Mouse (Mus musculus) limb, embryonic 14.5 days (tissue): ENCODE data around the gene Olfr960. TPM values are rescaled to one million over a fixed set of nuclear protein-coding genes. Genes with fewer than 3 reads are reported as not detected.

ENCODE experiments used
- ATAC-seq: fragments of 200-750 bp; cut with Nextera tagmentation; 2 replicates; pipeline ENCODE4 v1.8.0; 2017; ENCODE audit warnings: low read depth, moderate number of reproducible peaks, moderate TSS enrichment; ENCODE audit not compliant: low FRiP score
- DNase-seq: peaks from one replicate; pipeline ENCODE4 v3.0.0-alpha.2; 2015; ENCODE audit warnings: low spot score
- H3K27ac ChIP-seq: fragments of 300-500 bp; sonication (generic); replicated peaks from 2 replicates; pipeline ENCODE4 v1.5.1; 2014; ENCODE audit warnings: low read depth, mild to moderate bottlenecking, low read length, moderate library complexity, mixed read lengths
- H3K27me3 ChIP-seq: fragments of 300-500 bp; sonication (generic); 2 replicates; pipeline ENCODE4 v1.6.1; 2014; ENCODE audit warnings: low read length, mixed read lengths; ENCODE audit not compliant: control insufficient read depth, insufficient read depth
- H3K36me3 ChIP-seq: fragments of 300-500 bp; sonication (generic); 2 replicates; pipeline ENCODE4 v1.6.1; 2014; ENCODE audit warnings: mild to moderate bottlenecking, low read length, moderate library complexity, mixed read lengths; ENCODE audit not compliant: control insufficient read depth, insufficient read depth
- H3K4me1 ChIP-seq: fragments of 300-500 bp; sonication (generic); 2 replicates; pipeline ENCODE4 v1.6.1; 2014; ENCODE audit warnings: antibody characterized with exemption, low read length, mixed read lengths; ENCODE audit not compliant: control insufficient read depth, insufficient read depth
- H3K4me2 ChIP-seq: fragments of 300-500 bp; sonication (generic); replicated peaks from 2 replicates; pipeline ENCODE4 v1.6.1; 2014; ENCODE audit warnings: low read depth, mild to moderate bottlenecking, low read length, moderate library complexity; ENCODE audit not compliant: severe bottlenecking
- H3K4me3 ChIP-seq: fragments of 300-500 bp; sonication (generic); replicated peaks from 2 replicates; pipeline ENCODE4 v1.5.1; 2014; ENCODE audit warnings: low read length
- H3K9ac ChIP-seq: fragments of 300-500 bp; sonication (generic); 2 replicates; pipeline ENCODE4 v1.6.1; 2014; ENCODE audit warnings: mild to moderate bottlenecking, low read depth, low read length, moderate library complexity; ENCODE audit not compliant: severe bottlenecking
- H3K9me3 ChIP-seq: fragments of 300-500 bp; sonication (generic); 2 replicates; pipeline ENCODE4 v1.6.1; 2016; ENCODE audit warnings: low read length; ENCODE audit not compliant: control insufficient read depth
- POLR2A ChIP-seq: fragments of 200-500 bp; IDR thresholded peaks from 2 replicates; pipeline ENCODE4 v1.8.0; 2012; ENCODE audit warnings: inconsistent platforms, mild to moderate bottlenecking, moderate library complexity, borderline replicate concordance; ENCODE audit not compliant: insufficient read depth, insufficient read length; ENCODE audit errors: extremely low read depth
- WGBS: fragments of 180-500 bp; shearing (Covaris S2); extraction: QIAGEN DNeasy Blood & Tissue Kit; methylation state at CpG from one replicate; pipeline ENCODE4 v1.1.7; 2014; 5-methylcytosine and 5-hydroxymethylcytosine counted together
- polyA plus RNA-seq, 2 experiments: library from polyadenylated mRNA; depleted of rRNA in 1 of 2; stranded (reverse) in 1 of 2; unstranded in 1 of 2; fragments of >200 nt; fragmentation: Nextera tagmentation in 1 of 2; extraction: Ambion mirVana in 1 of 2; gene quantifications; 2 replicates each; pipeline versions ENCODE4 v1.2.1 to v1.2.3; 2012 to 2014

Gene Olfr960
- polyA plus RNA-seq, 2 experiments = not detected

- Histone ChIP-seq H3K4me3 (no peak within 1 kb of the TSS), H3K9me3 (no peaks in the 10 kb centered on the region), H3K36me3 (no peaks in the 10 kb centered on the region), H3K9ac (no peak within 1 kb of the TSS), H3K27me3 (no peaks in the 10 kb centered on the region), H3K27ac (no peak within 1 kb of the TSS), H3K4me1 (no peaks in the 10 kb centered on the region), H3K4me2 (no peak within 1 kb of the TSS)
- no peak for TF ChIP-seq POLR2A
- no peak for DNase-seq
- no peak for ATAC-seq
- WGBS = 89% methylated on average over 1 of the region's 1 CpGs
Measured at GRCm38 (mm10) chr9:39666905-39667304, 45.7 kb downstream of the Olfr960 start, which contains the start of gene Olfr963. Gene Olfr963, plus strand, starts transcription at chr9:39667205.

- no peak for ATAC-seq
- DNase-seq = no peak
- Histone ChIP-seq H3K9me3 (no peaks in the 10 kb centered on the region), H3K36me3 (no peaks in the 10 kb centered on the region), H3K27me3 (no peaks in the 10 kb centered on the region), H3K4me2 (no peak overlapping the region), H3K4me3 (no peak overlapping the region), H3K4me1 (no peaks in the 10 kb centered on the region), H3K9ac (no peak overlapping the region), H3K27ac (no peak overlapping the region)
- no peak for TF ChIP-seq POLR2A
- 70% methylated on average over 2 of the region's 2 CpGs for WGBS
Measured at GRCm38 (mm10) chr9:39669723-39670122, 48.5 kb downstream of the Olfr960 start.

Other genes starting within 250 kb of the Olfr960 start
- not detected in 2 replicates for gene Olfr951, start 234.0 kb upstream of the Olfr960 start, polyA plus RNA-seq (2012; rRNA removed)
- gene Olfr951, start 234.0 kb upstream of the Olfr960 start, polyA plus RNA-seq (2014; fragmentation: Nextera tagmentation; extraction: Ambion mirVana) = not detected in 2 replicates
- gene Olfr952, start 194.2 kb upstream of the Olfr960 start, polyA plus RNA-seq (2012; rRNA removed) = not detected in 2 replicates
- not detected in 2 replicates for gene Olfr952, start 194.2 kb upstream of the Olfr960 start, polyA plus RNA-seq (2014; fragmentation: Nextera tagmentation; extraction: Ambion mirVana)
- not detected in 2 replicates for gene Olfr954, start 164.7 kb upstream of the Olfr960 start, polyA plus RNA-seq (2012; rRNA removed)
- not detected in 2 replicates for gene Olfr954, start 164.7 kb upstream of the Olfr960 start, polyA plus RNA-seq (2014; fragmentation: Nextera tagmentation; extraction: Ambion mirVana)
- not detected in 2 replicates for gene Olfr955, start 149.4 kb upstream of the Olfr960 start, polyA plus RNA-seq (2012; rRNA removed)
- not detected in 2 replicates for gene Olfr955, start 149.4 kb upstream of the Olfr960 start, polyA plus RNA-seq (2014; fragmentation: Nextera tagmentation; extraction: Ambion mirVana)
- gene Olfr44, start 127.4 kb upstream of the Olfr960 start, polyA plus RNA-seq (2012; rRNA removed) = not detected in 2 replicates
- not detected in 2 replicates for gene Olfr44, start 127.4 kb upstream of the Olfr960 start, polyA plus RNA-seq (2014; fragmentation: Nextera tagmentation; extraction: Ambion mirVana)
- 0.06 and 0.08 TPM in 2 replicates for gene Olfr957, start 105.6 kb upstream of the Olfr960 start, polyA plus RNA-seq (2012; rRNA removed)
- gene Olfr957, start 105.6 kb upstream of the Olfr960 start, polyA plus RNA-seq (2014; fragmentation: Nextera tagmentation; extraction: Ambion mirVana) = not detected in 2 replicates
- not detected in 2 replicates for gene Olfr958, start 67.3 kb upstream of the Olfr960 start, polyA plus RNA-seq (2012; rRNA removed)
- gene Olfr958, start 67.3 kb upstream of the Olfr960 start, polyA plus RNA-seq (2014; fragmentation: Nextera tagmentation; extraction: Ambion mirVana) = not detected in 2 replicates
- not detected in 2 replicates for gene Olfr959, start 45.8 kb upstream of the Olfr960 start, polyA plus RNA-seq (2012; rRNA removed)
- not detected in 2 replicates for gene Olfr959, start 45.8 kb upstream of the Olfr960 start, polyA plus RNA-seq (2014; fragmentation: Nextera tagmentation; extraction: Ambion mirVana)
- gene AW551984, start 17.0 kb upstream of the Olfr960 start, polyA plus RNA-seq (2012; rRNA removed) = 66.5 and 75.3 TPM in 2 replicates
- gene AW551984, start 17.0 kb upstream of the Olfr960 start, polyA plus RNA-seq (2014; fragmentation: Nextera tagmentation; extraction: Ambion mirVana) = 91.0 and 103 TPM in 2 replicates
- gene Olfr148, start 10.7 kb upstream of the Olfr960 start, polyA plus RNA-seq (2012; rRNA removed) = not detected in 2 replicates
- gene Olfr148, start 10.7 kb upstream of the Olfr960 start, polyA plus RNA-seq (2014; fragmentation: Nextera tagmentation; extraction: Ambion mirVana) = not detected in 2 replicates
- gene Olfr961, start 23.7 kb downstream of the Olfr960 start, polyA plus RNA-seq (2012; rRNA removed) = not detected in 2 replicates
- gene Olfr961, start 23.7 kb downstream of the Olfr960 start, polyA plus RNA-seq (2014; fragmentation: Nextera tagmentation; extraction: Ambion mirVana) = not detected in 2 replicates
- not detected in 2 replicates for gene Olfr963, start 45.8 kb downstream of the Olfr960 start, polyA plus RNA-seq (2012; rRNA removed)
- gene Olfr963, start 45.8 kb downstream of the Olfr960 start, polyA plus RNA-seq (2014; fragmentation: Nextera tagmentation; extraction: Ambion mirVana) = not detected in 2 replicates
- not detected in 2 replicates for gene Olfr149, start 85.7 kb downstream of the Olfr960 start, polyA plus RNA-seq (2012; rRNA removed)
- gene Olfr149, start 85.7 kb downstream of the Olfr960 start, polyA plus RNA-seq (2014; fragmentation: Nextera tagmentation; extraction: Ambion mirVana) = not detected in 2 replicates
- not detected in 2 replicates for gene Olfr965, start 90.0 kb downstream of the Olfr960 start, polyA plus RNA-seq (2012; rRNA removed)
- not detected in 2 replicates for gene Olfr965, start 90.0 kb downstream of the Olfr960 start, polyA plus RNA-seq (2014; fragmentation: Nextera tagmentation; extraction: Ambion mirVana)
- not detected in 2 replicates for gene Olfr150, start 109.6 kb downstream of the Olfr960 start, polyA plus RNA-seq (2012; rRNA removed)
- gene Olfr150, start 109.6 kb downstream of the Olfr960 start, polyA plus RNA-seq (2014; fragmentation: Nextera tagmentation; extraction: Ambion mirVana) = not detected in 2 replicates
- gene Olfr967, start 124.9 kb downstream of the Olfr960 start, polyA plus RNA-seq (2012; rRNA removed) = not detected in 2 replicates
- not detected in 2 replicates for gene Olfr967, start 124.9 kb downstream of the Olfr960 start, polyA plus RNA-seq (2014; fragmentation: Nextera tagmentation; extraction: Ambion mirVana)
- not detected in 2 replicates for gene Olfr968, start 161.9 kb downstream of the Olfr960 start, polyA plus RNA-seq (2012; rRNA removed)
- gene Olfr968, start 161.9 kb downstream of the Olfr960 start, polyA plus RNA-seq (2014; fragmentation: Nextera tagmentation; extraction: Ambion mirVana) = not detected in 2 replicates
- not detected in 2 replicates for gene Olfr969, start 169.6 kb downstream of the Olfr960 start, polyA plus RNA-seq (2012; rRNA removed)
- not detected in 2 replicates for gene Olfr969, start 169.6 kb downstream of the Olfr960 start, polyA plus RNA-seq (2014; fragmentation: Nextera tagmentation; extraction: Ambion mirVana)
- gene Olfr970, start 187.5 kb downstream of the Olfr960 start, polyA plus RNA-seq (2012; rRNA removed) = not detected in 2 replicates
- not detected in 2 replicates for gene Olfr970, start 187.5 kb downstream of the Olfr960 start, polyA plus RNA-seq (2014; fragmentation: Nextera tagmentation; extraction: Ambion mirVana)
- gene Olfr971, start 215.5 kb downstream of the Olfr960 start, polyA plus RNA-seq (2012; rRNA removed) = not detected in 2 replicates
- not detected in 2 replicates for gene Olfr971, start 215.5 kb downstream of the Olfr960 start, polyA plus RNA-seq (2014; fragmentation: Nextera tagmentation; extraction: Ambion mirVana)
- gene Olfr972, start 245.0 kb downstream of the Olfr960 start, polyA plus RNA-seq (2012; rRNA removed) = not detected in 2 replicates
- gene Olfr972, start 245.0 kb downstream of the Olfr960 start, polyA plus RNA-seq (2014; fragmentation: Nextera tagmentation; extraction: Ambion mirVana) = not detected in 2 replicates